Mouse (Mus musculus): ENCODE results near the gene Mrgprx2.

DNA sequence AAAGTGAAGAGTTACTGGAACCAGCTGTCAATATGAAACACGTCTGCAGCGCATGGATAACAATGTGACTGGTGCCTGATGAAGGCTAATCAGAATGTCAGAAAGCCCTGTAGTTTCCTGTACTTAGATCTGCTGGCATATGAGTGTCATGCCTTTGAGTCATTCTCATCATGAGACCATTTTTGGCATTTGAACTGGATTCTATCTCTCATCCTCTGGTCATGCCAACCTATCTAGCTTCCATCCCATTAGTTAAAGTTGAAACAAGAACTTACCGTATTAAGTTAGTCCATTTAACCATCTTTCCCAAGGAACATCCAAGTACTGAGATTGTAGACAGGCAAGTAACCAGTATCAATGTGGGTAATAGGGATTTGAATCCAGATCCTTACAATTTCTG is 42.9 kb downstream of the Mrgprx2 start, which contains the start of gene Mrgprb1:
- no peak for TF ChIP-seq POLR2A (IDR thresholded peaks at IDR 0.05; ENCODE audit: low read depth, low read length)
- TF ChIP-seq CTCF (conservative IDR thresholded peaks at IDR 0.05; ENCODE audit: insufficient read depth, insufficient read length, low read depth, low read length) = no peak
